Mouse (Mus musculus) liver, adult 2 months (tissue): ENCODE results near the gene Irgm1. TPM values are rescaled to one million over a fixed set of nuclear protein-coding genes. Genes with fewer than 3 reads are reported as not detected.

Source experiments
- DNase-seq: peaks from one replicate; pipeline ENCODE4 v3.0.0-alpha.2; 2011; ENCODE audit warnings: low read depth, low spot score; ENCODE audit errors: extremely low read depth
- H3K27ac ChIP-seq: fragments of 200-500 bp; replicated peaks from 2 replicates; pipeline ENCODE4 v1.5.1; 2012; ENCODE audit warnings: low read depth, mild to moderate bottlenecking, control low read depth, inconsistent platforms, low read length; ENCODE audit not compliant: insufficient read depth
- H3K27me3 ChIP-seq: fragments of 200-500 bp; 2 replicates; pipeline ENCODE4 v1.6.1; 2012; ENCODE audit warnings: mild to moderate bottlenecking, moderate library complexity, low read length, inconsistent platforms; ENCODE audit not compliant: control insufficient read depth, insufficient read depth
- H3K36me3 ChIP-seq: fragments of 200-500 bp; 2 replicates; pipeline ENCODE4 v1.6.1; 2012; ENCODE audit warnings: low read length, inconsistent platforms; ENCODE audit not compliant: control insufficient read depth, insufficient read depth
- H3K4me1 ChIP-seq: fragments of 200-500 bp; 2 replicates; pipeline ENCODE4 v1.6.1; 2011; ENCODE audit warnings: low read length; ENCODE audit not compliant: control insufficient read depth, insufficient read depth
- H3K4me3 ChIP-seq: fragments of 200-500 bp; 2 replicates; pipeline ENCODE4 v1.5.1; 2011; ENCODE audit warnings: low read depth, mild to moderate bottlenecking, control low read depth, low read length, moderate library complexity; ENCODE audit not compliant: insufficient read depth
- H3K79me2 ChIP-seq: fragments of 200-500 bp; 2 replicates; pipeline ENCODE4 v1.6.1; 2012; ENCODE audit warnings: inconsistent platforms, mild to moderate bottlenecking, low read length, moderate library complexity; ENCODE audit not compliant: control insufficient read depth, insufficient read depth
- H3K9ac ChIP-seq: fragments of 200-500 bp; 2 replicates; pipeline ENCODE4 v1.6.1; 2012; ENCODE audit warnings: low read depth, mild to moderate bottlenecking, control low read depth, inconsistent platforms, low read length
- CTCF ChIP-seq: fragments of 200-500 bp; IDR thresholded peaks from 2 replicates; pipeline ENCODE4 v1.5.1; 2011; ENCODE audit warnings: low read depth, low read length, control low read depth
- POLR2A ChIP-seq: fragments of 200-500 bp; IDR thresholded peaks from 2 replicates; pipeline ENCODE4 v1.6.1; 2011; ENCODE audit warnings: low read length, control low read depth; ENCODE audit not compliant: insufficient read depth; ENCODE audit errors: extremely low read depth
- WGBS: fragments of 180-500 bp; shearing (Covaris S2); methylation state at CpG from one replicate; pipeline ENCODE4 v1.1.7; 2018; 5-methylcytosine and 5-hydroxymethylcytosine counted together
- polyA plus RNA-seq: library from polyadenylated mRNA; depleted of rRNA; stranded (reverse); fragments of >200 nt; gene quantifications from 2 replicates; pipeline ENCODE4 v1.2.3, GENCODE M21; 2012
- total RNA-seq: library from RNA; depleted of rRNA; stranded (reverse); fragments of >200 nt; gene quantifications from 2 replicates; pipeline ENCODE4 v1.2.3, GENCODE M21; 2014

Gene Irgm1
- total and polyA plus RNA-seq, 2 experiments, result 33.3 to 48.4 TPM

GRCm38 (mm10) chr11:48872695-48873300 is 1.3 kb upstream of the Irgm1 start:
- Histone ChIP-seq H3K27me3 (no peaks in the 10 kb centered on the region), H3K4me1 (peaks cover 22% of the 10 kb centered on the region), H3K79me2 (peaks cover 3% of the 10 kb centered on the region; the same call in 1 of the 2 replicates), H3K4me3 (peak overlapping the region; percentile 70; the same call in 1 of the 2 replicates), H3K36me3 (peaks cover 3% of the 10 kb centered on the region; the same call in 1 of the 2 replicates), H3K9ac (peak overlapping the region; percentile 92), H3K27ac (peak overlapping the region; percentile 96)
- DNase-seq, result peak; percentile 83
- TF ChIP-seq POLR2A, result no peak
- TF ChIP-seq CTCF, result no peak
- 17% methylated on average over 7 of the region's 7 CpGs for WGBS

- Histone ChIP-seq H3K79me2 (peaks cover 3% of the 10 kb centered on the region; the same call in 1 of the 2 replicates), H3K27ac (peak overlapping the region; percentile 96), H3K4me3 (peak overlapping the region; percentile 70), H3K27me3 (no peaks in the 10 kb centered on the region), H3K4me1 (peaks cover 22% of the 10 kb centered on the region), H3K9ac (peak overlapping the region; percentile 92), H3K36me3 (peaks cover 5% of the 10 kb centered on the region)
- TF ChIP-seq CTCF (no peak), POLR2A (0 out of 2 replicates have a peak, but pooled peaks have one; percentile 25)
- WGBS, result under 1% methylated on average over 17 of the region's 17 CpGs
- DNase-seq, result peak; percentile 83
Measured at GRCm38 (mm10) chr11:48871817-48872541, 496 bp upstream of the Irgm1 start.

GRCm38 (mm10) chr11:48870781-48871180 is 702 bp downstream of the Irgm1 start:
- 1% methylated on average over 7 of the region's 7 CpGs for WGBS
- Histone ChIP-seq H3K9ac (peak overlapping the region; percentile 92), H3K4me1 (peaks cover 22% of the 10 kb centered on the region), H3K79me2 (peaks cover 3% of the 10 kb centered on the region; the same call in 1 of the 2 replicates), H3K27me3 (no peaks in the 10 kb centered on the region), H3K36me3 (peaks cover 17% of the 10 kb centered on the region), H3K27ac (peak overlapping the region; percentile 96), H3K4me3 (peak overlapping the region; percentile 70)
- no peak for TF ChIP-seq CTCF
- no peak for TF ChIP-seq POLR2A
- no peak for DNase-seq

- peak overlapping the region; percentile 50 for H3K9ac ChIP-seq
- peaks cover 3% of the 10 kb centered on the region; the same call in 1 of the 2 replicates for H3K79me2 ChIP-seq
- no peak for TF ChIP-seq POLR2A
- no peak for TF ChIP-seq CTCF
- WGBS, result 2% methylated on average over 7 of the region's 7 CpGs
- DNase-seq, result peak; percentile 30
- H3K36me3 ChIP-seq, result peaks cover 25% of the 10 kb centered on the region
- H3K27me3 ChIP-seq, result no peaks in the 10 kb centered on the region
- peaks cover 20% of the 10 kb centered on the region for H3K4me1 ChIP-seq
- H3K4me3 ChIP-seq, result peak overlapping the region; percentile 42
- H3K27ac ChIP-seq, result peak overlapping the region; percentile 2
Measured at GRCm38 (mm10) chr11:48869380-48870110, 1.9 kb downstream of the Irgm1 start.

GRCm38 (mm10) chr11:48866481-48866880 is 5.0 kb downstream of the Irgm1 start:
- peaks cover 10% of the 10 kb centered on the region for H3K4me1 ChIP-seq
- WGBS, result 95% methylated on average over 9 of the region's 9 CpGs

More at GRCm38 (mm10) chr11:48866481-48866880, 5.0 kb downstream of the Irgm1 start:
- no peak for DNase-seq
- peaks cover 25% of the 10 kb centered on the region for H3K36me3 ChIP-seq
- H3K9ac ChIP-seq, result no peak overlapping the region
- no peak overlapping the region for H3K4me3 ChIP-seq
- TF ChIP-seq POLR2A (no peak), CTCF (no peak)
- peaks cover 3% of the 10 kb centered on the region; the same call in 1 of the 2 replicates for H3K79me2 ChIP-seq
- H3K27ac ChIP-seq, result no peak overlapping the region
- H3K27me3 ChIP-seq, result no peaks in the 10 kb centered on the region
